In genomic region chr6:88123858-88124261, GRCm38 (mm10) we compare ENCODE assay signal across 8 mouse cellular contexts. TPM values are rescaled to one million over a fixed set of nuclear protein-coding genes. Genes with fewer than 3 reads are reported as not detected.
DNase-seq lines count a peak whose midpoint lies in the region; ATAC-seq and TF ChIP-seq lines count a peak whose summit lies in the region.

No protein-coding gene starts in this region.

- peak overlapping the region; percentile 36 for H3K4me2 ChIP-seq in embryonic facial prominence, embryonic 14.5 days (ENCODE audit: low read depth, low read length)
- no peak overlapping the region for H3K4me2 ChIP-seq in lung, postnatal 0 days (replicated peaks; ENCODE audit: low read depth, low read length)

- H3K27ac ChIP-seq in embryonic facial prominence, embryonic 14.5 days (replicated peaks; ENCODE audit: low read depth, low read length), result no peak overlapping the region
- H3K27ac ChIP-seq in lung, postnatal 0 days (ENCODE audit: low read length), result no peak overlapping the region

- no peak for TF ChIP-seq EP300 in lung, postnatal 0 days (IDR thresholded peaks at IDR 0.05)

- intact Hi-C loops in heart, postnatal 10 days (cut with DNase I), result loop anchor here (2.0 to 5.0 kb wide), 3 partner anchors 65 to 198 kb away; no protein-coding TSS in a partner anchor

- H3K4me1 ChIP-seq in embryonic facial prominence, embryonic 14.5 days (ENCODE audit: control insufficient read depth, insufficient read depth, low read length), result no peaks in the 10 kb centered on the region
- 0 out of 2 replicates have a peak, but pooled peaks cover 5% of the 10 kb centered on the region for H3K4me1 ChIP-seq in lung, postnatal 0 days (ENCODE audit: insufficient read depth, low read depth, low read length)

- H3K9ac ChIP-seq in embryonic facial prominence, embryonic 14.5 days (ENCODE audit: low read depth, low read length), result no peak overlapping the region
- no peak overlapping the region for H3K9ac ChIP-seq in lung, postnatal 0 days (replicated peaks; ENCODE audit: low read depth)

- ATAC-seq in embryonic facial prominence, embryonic 14.5 days (ENCODE audit: low read depth), result peak; percentile 91
- peak; percentile 90 for ATAC-seq in lung, postnatal 0 days

- H3K4me3 ChIP-seq in embryonic facial prominence, embryonic 14.5 days (ENCODE audit: low read depth, low read length), result no peak overlapping the region
- H3K4me3 ChIP-seq in lung, postnatal 0 days (ENCODE audit: low read depth, low read length), result no peak overlapping the region

- peak; percentile 82 for TF ChIP-seq CTCF in lung, postnatal 0 days (IDR thresholded peaks at IDR 0.05)

- no peaks in the 10 kb centered on the region for H3K27me3 ChIP-seq in embryonic facial prominence, embryonic 14.5 days (replicated peaks; ENCODE audit: control insufficient read depth, insufficient read depth, low read length)
- no peaks in the 10 kb centered on the region for H3K27me3 ChIP-seq in lung, postnatal 0 days (replicated peaks; ENCODE audit: insufficient read depth, low read length)

- WGBS in embryonic facial prominence, embryonic 14.5 days, result 2% methylated on average over 9 of the region's 9 CpGs
- WGBS in lung, postnatal 0 days, result 2% methylated on average over 9 of the region's 9 CpGs

- peak; percentile 23 for DNase-seq in thymus, postnatal 4 days
- DNase-seq in thymus, postnatal 10 days (ENCODE audit: low spot score in 2 of 2), result no peak
- peak; percentile 87 for DNase-seq in embryonic facial prominence, embryonic 14.5 days (ENCODE audit: low spot score)
- DNase-seq in heart, postnatal 10 days, result peak; percentile 77 to 78
- peak; percentile 66 to 77 for DNase-seq in kidney, postnatal 36 days
- DNase-seq in lung, postnatal 0 days (ENCODE audit: low spot score), result peak; percentile 91
- peak; percentile 76 for DNase-seq in retina, postnatal 1 day
- no peak for DNase-seq in spleen, adult 18-20 months

- no peaks in the 10 kb centered on the region for H3K9me3 ChIP-seq in embryonic facial prominence, embryonic 14.5 days (ENCODE audit: control insufficient read depth, low read length)
- no peaks in the 10 kb centered on the region for H3K9me3 ChIP-seq in lung, postnatal 0 days (ENCODE audit: low read length)

- no peaks in the 10 kb centered on the region for H3K36me3 ChIP-seq in embryonic facial prominence, embryonic 14.5 days (ENCODE audit: control insufficient read depth, insufficient read depth, low read length)
- no peaks in the 10 kb centered on the region for H3K36me3 ChIP-seq in lung, postnatal 0 days (ENCODE audit: insufficient read depth, low read length)

RNA-seq across cellular contexts. Expression of gene Rpn1, which starts 39.6 kb away (rescaled TPM):
- polyA plus RNA-seq in embryonic facial prominence, embryonic 14.5 days (2014; fragmentation: Nextera tagmentation; extraction: Ambion mirVana), result 391 and 414 TPM in 2 replicates
- total RNA-seq in heart, postnatal 10 days (2021), result 100 to 1,000 TPM; 111 to 128 TPM
- 209 and 226 TPM in 2 replicates for polyA plus RNA-seq in lung, postnatal 0 days (2015; fragmentation: Nextera tagmentation; extraction: Ambion mirVana)

Comparison
In these comparisons a context has a peak if more than half of its experiments do, and no peak if none do; other contexts are left out.
1. DNase-seq: peak in thymus, postnatal 4 days (single experiment), embryonic facial prominence, embryonic 14.5 days (single experiment), heart, postnatal 10 days (2 of 2), kidney, postnatal 36 days (2 of 2), lung, postnatal 0 days (single experiment) and retina, postnatal 1 day (single experiment); none in thymus, postnatal 10 days (0 of 2) and spleen, adult 18-20 months (0 of 2).